Mouse (Mus musculus) kidney, embryonic 14.5 days (tissue): ENCODE data around the gene Tmem129. TPM values are rescaled to one million over a fixed set of nuclear protein-coding genes. Genes with fewer than 3 reads are reported as not detected.

Experiments
- ATAC-seq: fragments of 200-750 bp; cut with Nextera tagmentation; 2 replicates; pipeline ENCODE4 v1.8.0; 2017; ENCODE audit warnings: moderate number of reproducible peaks, mild to moderate bottlenecking, moderate TSS enrichment, moderate library complexity; ENCODE audit not compliant: low FRiP score, low TSS enrichment
- H3K27ac ChIP-seq: fragments of 300-500 bp; sonication (generic); 2 replicates; pipeline ENCODE4 v1.5.1; 2014; ENCODE audit warnings: low read depth, mild to moderate bottlenecking, low read length, moderate library complexity, mixed read lengths
- H3K27me3 ChIP-seq: fragments of 300-500 bp; sonication (generic); 2 replicates; pipeline ENCODE4 v1.6.1; 2014; ENCODE audit warnings: mild to moderate bottlenecking, low read length; ENCODE audit not compliant: control insufficient read depth, insufficient read depth
- H3K36me3 ChIP-seq: fragments of 300-500 bp; sonication (generic); 2 replicates; pipeline ENCODE4 v1.6.1; 2014; ENCODE audit warnings: low read length, mixed read lengths; ENCODE audit not compliant: control insufficient read depth, insufficient read depth
- H3K4me1 ChIP-seq: fragments of 300-500 bp; sonication (generic); 2 replicates; pipeline ENCODE4 v1.6.1; 2014; ENCODE audit warnings: low read length, mixed read lengths; ENCODE audit not compliant: control insufficient read depth, insufficient read depth
- H3K4me2 ChIP-seq: fragments of 300-500 bp; sonication (generic); replicated peaks from 2 replicates; pipeline ENCODE4 v1.6.1; 2014; ENCODE audit warnings: low read depth, mild to moderate bottlenecking, low read length
- H3K4me3 ChIP-seq: fragments of 300-500 bp; sonication (generic); 2 replicates; pipeline ENCODE4 v1.5.1; 2014; ENCODE audit warnings: mild to moderate bottlenecking, low read length
- H3K9ac ChIP-seq: fragments of 300-500 bp; sonication (generic); 2 replicates; pipeline ENCODE4 v1.6.1; 2014; ENCODE audit warnings: low read depth, mild to moderate bottlenecking, low read length, moderate library complexity
- H3K9me3 ChIP-seq: fragments of 300-500 bp; sonication (generic); 2 replicates; pipeline ENCODE4 v1.6.1; 2016; ENCODE audit warnings: low read length; ENCODE audit not compliant: control insufficient read depth
- WGBS: fragments of 180-500 bp; shearing (Covaris S2); extraction: QIAGEN DNeasy Blood & Tissue Kit; methylation state at CpG from one replicate; pipeline ENCODE4 v1.1.7; 2014; 5-methylcytosine and 5-hydroxymethylcytosine counted together
- polyA plus RNA-seq: library from polyadenylated mRNA; unstranded; fragments of >200 nt; fragmentation: Nextera tagmentation; extraction: Ambion mirVana; gene quantifications from 2 replicates; pipeline ENCODE4 v1.2.1, GENCODE M21; 2014

Tmem129 gene
- polyA plus RNA-seq, 1 experiment from 2014 or later: 37.7 TPM

DNA sequence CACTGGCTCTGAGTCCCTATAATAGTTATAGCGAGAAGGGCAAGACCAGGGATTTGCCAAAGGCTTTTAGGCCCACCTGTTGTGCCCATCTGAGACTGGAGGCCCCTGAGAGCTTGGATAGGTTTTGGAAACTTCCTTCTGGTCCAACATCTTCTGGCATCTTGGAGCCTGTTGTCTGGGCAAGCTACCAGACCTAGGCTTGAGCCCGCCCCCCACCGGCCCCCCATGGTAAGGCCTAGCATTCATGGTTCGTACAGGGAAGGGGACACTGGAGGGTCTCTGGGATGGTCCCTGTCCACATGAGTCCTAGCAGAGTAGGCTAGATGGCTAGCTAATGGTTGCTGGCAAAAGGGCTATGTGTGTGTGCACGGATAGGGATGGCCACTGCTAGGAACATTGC lies 40.5 kb upstream of the Tmem129 start:
- Histone ChIP-seq H3K4me1 (peaks cover 38% of the 10 kb centered on the region), H3K27ac (no peak overlapping the region)

DNA sequence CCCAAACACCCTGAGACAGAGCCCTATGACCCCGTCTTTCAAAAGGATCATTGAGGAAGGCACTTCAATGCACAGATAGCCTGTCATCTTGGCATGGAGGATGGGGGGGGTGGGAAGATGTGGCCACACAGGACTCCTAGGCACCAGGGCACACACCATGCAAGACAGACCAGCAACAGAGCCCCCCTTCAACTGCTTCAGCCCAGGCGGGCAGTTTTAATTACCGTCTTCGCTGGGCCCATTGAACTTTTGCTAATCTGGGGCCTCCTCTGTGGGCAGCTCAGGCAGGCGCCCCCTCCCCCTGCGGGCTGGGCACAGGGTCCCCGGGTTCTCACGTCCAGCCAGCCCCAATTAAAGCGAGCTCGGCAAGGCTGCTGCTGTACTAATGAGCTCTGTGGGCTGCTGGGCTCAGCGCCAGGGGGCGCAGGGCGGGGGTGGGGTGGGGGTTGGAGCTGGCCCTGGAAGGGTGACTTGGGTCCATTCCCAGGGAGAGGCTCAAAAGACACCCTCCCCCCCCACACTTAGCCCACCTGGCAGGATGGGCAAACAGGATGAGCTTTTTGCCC lies 39.8 kb upstream of the Tmem129 start:
- no peaks in the 10 kb centered on the region for H3K36me3 ChIP-seq
- no peak overlapping the region for H3K4me3 ChIP-seq
- no peak overlapping the region for H3K4me2 ChIP-seq
- no peak overlapping the region for H3K27ac ChIP-seq
- no peak for ATAC-seq
- H3K9me3 ChIP-seq: no peaks in the 10 kb centered on the region
- 0 out of 2 replicates have a peak overlapping the region, but pooled peaks have one; percentile 7 for H3K9ac ChIP-seq
- WGBS: 21% methylated on average over 13 of the region's 13 CpGs
- H3K27me3 ChIP-seq: peaks cover 18% of the 10 kb centered on the region
- H3K4me1 ChIP-seq: peaks cover 40% of the 10 kb centered on the region

More for the DNA sequence above, 40.5 kb upstream of the Tmem129 start:
- no peak for ATAC-seq
- Histone ChIP-seq H3K4me3 (no peak overlapping the region), H3K4me2 (no peak overlapping the region), H3K27me3 (peaks cover 18% of the 10 kb centered on the region), H3K36me3 (no peaks in the 10 kb centered on the region), H3K9me3 (no peaks in the 10 kb centered on the region), H3K9ac (no peak overlapping the region)
- 94% methylated on average over 5 of the region's 5 CpGs for WGBS

DNA sequence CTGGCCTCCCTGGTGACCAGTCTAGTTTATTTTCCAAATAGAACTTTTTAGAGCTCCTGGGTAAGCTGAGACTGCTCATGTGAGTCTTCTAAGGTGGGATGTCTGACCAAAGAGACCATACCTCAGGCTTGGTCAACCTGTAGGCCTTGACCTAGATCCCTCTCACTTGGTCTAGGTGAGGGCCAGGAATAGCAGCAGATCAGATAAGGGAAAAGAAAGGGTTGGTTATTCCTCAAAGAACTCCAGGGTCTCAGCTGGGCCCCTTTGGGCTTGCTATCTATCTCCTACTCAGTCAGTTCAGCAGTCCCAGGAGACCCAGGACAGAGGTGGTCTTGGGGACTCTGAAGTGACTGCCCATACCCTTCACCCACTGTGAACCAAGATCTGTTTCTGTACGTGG lies 39.3 kb upstream of the Tmem129 start:
- WGBS: 69% methylated on average over 1 of the region's 1 CpGs

DNA sequence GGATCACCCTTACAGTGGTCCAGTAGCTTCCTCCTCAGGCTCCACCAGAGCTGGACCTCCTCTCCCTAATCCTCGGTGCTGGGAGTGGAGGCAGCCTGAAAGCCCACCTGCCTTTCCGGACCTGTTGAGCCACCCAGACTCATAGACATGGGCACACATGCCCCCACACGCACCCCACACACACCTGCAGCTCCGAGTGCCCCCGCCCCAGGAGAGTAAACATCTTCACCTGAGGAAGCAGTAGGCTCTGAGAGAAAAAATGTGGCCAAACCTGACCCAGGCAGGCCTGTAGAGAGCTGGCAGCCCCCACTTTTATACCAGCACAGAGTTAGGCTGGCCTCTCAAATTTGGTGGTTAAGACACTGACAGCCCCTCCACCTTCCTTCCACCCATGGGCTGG lies 38.2 kb upstream of the Tmem129 start:
- no peak overlapping the region for H3K27ac ChIP-seq
- no peak overlapping the region for H3K4me2 ChIP-seq
- no peak overlapping the region for H3K9ac ChIP-seq
- H3K9me3 ChIP-seq: no peaks in the 10 kb centered on the region
- H3K4me1 ChIP-seq: peaks cover 53% of the 10 kb centered on the region
- peaks cover 18% of the 10 kb centered on the region for H3K27me3 ChIP-seq
- ATAC-seq: no peak
- WGBS: 64% methylated on average over 5 of the region's 5 CpGs
- H3K4me3 ChIP-seq: no peak overlapping the region
- no peaks in the 10 kb centered on the region for H3K36me3 ChIP-seq

More for the DNA sequence above, 39.3 kb upstream of the Tmem129 start:
- H3K4me1 ChIP-seq: peaks cover 45% of the 10 kb centered on the region
- H3K9me3 ChIP-seq: no peaks in the 10 kb centered on the region
- H3K4me3 ChIP-seq: no peak overlapping the region
- H3K36me3 ChIP-seq: no peaks in the 10 kb centered on the region
- H3K9ac ChIP-seq: no peak overlapping the region
- H3K4me2 ChIP-seq: no peak overlapping the region
- ATAC-seq: no peak
- H3K27ac ChIP-seq: no peak overlapping the region
- H3K27me3 ChIP-seq: peaks cover 18% of the 10 kb centered on the region

DNA sequence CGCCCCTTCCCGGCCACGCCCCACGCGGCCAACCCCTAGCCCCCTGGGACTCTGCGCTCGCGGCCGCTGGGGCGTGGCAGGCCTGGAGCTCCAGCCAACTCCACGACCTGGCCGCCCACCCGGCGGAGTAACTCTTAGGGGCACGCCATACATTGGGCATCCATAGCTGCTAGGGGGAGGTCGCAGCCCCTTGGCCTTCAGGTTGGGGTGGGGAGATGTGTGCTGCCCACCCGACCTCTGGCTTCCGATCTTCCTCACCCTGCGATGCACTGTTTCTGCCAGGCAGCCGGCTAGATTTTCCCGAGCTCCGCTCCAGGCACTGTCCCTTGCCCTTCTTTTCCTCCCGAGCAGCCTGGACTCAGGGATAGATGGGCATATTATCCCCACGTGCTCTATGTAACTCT lies 37.5 kb upstream of the Tmem129 start:
- peak; percentile 54 for ATAC-seq
- peaks cover 53% of the 10 kb centered on the region for H3K4me1 ChIP-seq
- WGBS: 2% methylated on average over 24 of the region's 24 CpGs

DNA sequence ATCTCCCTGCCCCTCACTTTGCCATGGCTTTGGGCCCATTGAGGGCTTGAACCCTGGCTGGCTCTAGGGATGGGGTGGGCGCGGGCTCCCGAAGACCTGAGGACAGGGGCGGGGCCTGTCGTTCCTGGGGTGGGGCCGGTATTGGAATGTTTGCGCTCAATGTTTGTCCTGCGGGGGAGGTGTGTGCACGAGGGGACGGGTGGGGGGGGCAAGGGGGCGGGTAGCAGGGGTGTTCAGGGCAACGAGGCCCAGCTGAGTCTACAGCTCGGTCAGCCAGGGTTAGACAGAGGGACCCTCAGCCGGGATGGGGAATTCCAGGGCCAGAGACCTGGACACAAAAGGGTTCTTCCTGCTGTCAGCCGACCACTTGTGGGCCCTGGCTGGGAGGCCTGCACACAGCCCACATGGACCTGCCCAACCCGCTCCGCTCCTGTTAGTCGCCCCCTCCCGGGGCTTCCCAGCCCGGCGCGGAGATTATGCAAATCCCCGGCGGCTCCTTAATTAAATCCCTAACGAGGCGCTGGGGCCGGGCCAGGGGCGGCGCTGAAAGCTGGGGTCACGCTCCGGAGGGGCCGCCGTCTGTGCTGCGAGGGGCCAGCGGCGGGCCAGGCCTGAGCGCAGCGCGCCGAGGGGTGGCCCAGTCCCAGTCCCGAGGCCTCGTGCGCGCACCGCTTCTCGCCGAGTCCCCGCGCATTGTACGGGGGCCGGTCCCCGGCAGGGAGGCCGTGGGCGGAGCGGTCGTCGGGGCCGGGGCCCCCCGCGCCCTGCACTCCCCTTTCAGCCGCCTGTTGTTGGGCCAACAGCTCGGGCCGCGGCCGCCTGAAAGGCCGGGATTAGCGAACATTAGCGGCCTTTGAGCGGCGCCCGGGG lies 36.9 kb upstream of the Tmem129 start:
- peak; percentile 69 for ATAC-seq
- peak overlapping the region; percentile 72 for H3K9ac ChIP-seq
- H3K27ac ChIP-seq: 0 out of 2 replicates have a peak overlapping the region, but pooled peaks have one; percentile 42
- H3K9me3 ChIP-seq: no peaks in the 10 kb centered on the region
- peaks cover 51% of the 10 kb centered on the region for H3K4me1 ChIP-seq
- H3K4me2 ChIP-seq: peak overlapping the region; percentile 93
- peaks cover 18% of the 10 kb centered on the region for H3K27me3 ChIP-seq
- peak overlapping the region; percentile 46 for H3K4me3 ChIP-seq
- H3K36me3 ChIP-seq: no peaks in the 10 kb centered on the region
- WGBS: 3% methylated on average over 56 of the region's 71 CpGs

More for the DNA sequence above, 37.5 kb upstream of the Tmem129 start:
- peak overlapping the region; percentile 46 for H3K4me3 ChIP-seq
- peak overlapping the region; percentile 93 for H3K4me2 ChIP-seq
- peaks cover 18% of the 10 kb centered on the region for H3K27me3 ChIP-seq
- H3K36me3 ChIP-seq: no peaks in the 10 kb centered on the region
- H3K9me3 ChIP-seq: no peaks in the 10 kb centered on the region
- peak overlapping the region; percentile 72 for H3K9ac ChIP-seq
- H3K27ac ChIP-seq: no peak overlapping the region

DNA sequence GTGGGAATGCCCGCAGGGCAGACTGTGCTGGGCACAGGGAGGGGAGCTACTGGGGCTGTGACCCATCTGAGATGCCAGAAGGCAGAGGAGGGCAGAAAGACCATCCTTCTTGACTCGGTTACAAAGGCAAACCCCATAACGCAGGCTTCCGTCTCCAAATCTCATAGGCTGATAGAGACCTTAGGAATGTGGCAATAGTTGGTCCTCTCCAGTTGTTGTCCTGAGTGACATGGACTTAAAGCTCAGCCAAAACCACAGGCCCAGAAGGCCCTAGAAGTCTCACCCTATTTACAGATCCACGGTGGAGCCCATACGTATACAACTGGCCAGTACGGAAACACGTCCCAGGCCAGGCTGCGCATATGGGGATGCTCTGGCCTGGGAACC lies 36.2 kb upstream of the Tmem129 start:
- Histone ChIP-seq H3K27ac (no peak overlapping the region), H3K36me3 (no peaks in the 10 kb centered on the region), H3K4me3 (no peak overlapping the region), H3K4me2 (no peak overlapping the region), H3K4me1 (peaks cover 55% of the 10 kb centered on the region), H3K27me3 (peaks cover 18% of the 10 kb centered on the region), H3K9me3 (no peaks in the 10 kb centered on the region), H3K9ac (no peak overlapping the region)
- no peak for ATAC-seq
- WGBS: 64% methylated on average over 9 of the region's 9 CpGs

DNA sequence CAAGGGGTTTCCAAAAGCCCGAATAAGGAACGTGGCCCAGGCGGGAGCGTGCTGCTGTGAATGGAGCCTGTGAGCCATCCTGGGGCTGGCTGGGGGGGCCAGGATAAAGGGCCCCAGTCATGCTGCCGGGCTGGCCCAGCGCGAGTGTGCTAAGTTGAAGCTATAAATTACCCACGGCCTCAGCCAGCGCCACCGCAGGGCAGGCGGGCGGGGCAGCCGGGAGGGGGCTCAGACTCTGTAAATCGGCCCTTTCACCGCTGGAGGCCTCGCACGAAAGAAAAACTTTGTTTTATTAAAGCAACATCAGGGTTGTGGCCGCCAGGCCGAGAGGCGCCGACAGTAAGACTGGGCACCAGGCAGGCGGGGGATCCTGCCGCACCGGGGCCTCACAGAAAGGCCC lies 34.2 kb upstream of the Tmem129 start:
- 2% methylated on average over 24 of the region's 24 CpGs for WGBS
- Histone ChIP-seq H3K4me3 (no peak overlapping the region), H3K4me1 (peaks cover 50% of the 10 kb centered on the region), H3K9ac (peak overlapping the region; percentile 19; the same call in 1 of the 2 replicates), H3K27me3 (peaks cover 18% of the 10 kb centered on the region), H3K36me3 (no peaks in the 10 kb centered on the region), H3K27ac (peak overlapping the region; percentile 52; the same call in 1 of the 2 replicates), H3K9me3 (no peaks in the 10 kb centered on the region), H3K4me2 (peak overlapping the region; percentile 28)
- peak; percentile 33 for ATAC-seq
